Mouse (Mus musculus) heart, embryonic 10.5 days (tissue): ENCODE data around the gene Gypa. TPM values are rescaled to one million over a fixed set of nuclear protein-coding genes. Genes with fewer than 3 reads are reported as not detected.
A peak's percentile ranks its signal among the peaks of the same experiment; 100 is the strongest.

Experiments used
- DNase-seq: peaks from one replicate; pipeline ENCODE4 v3.0.0-alpha.2; 2017; ENCODE audit warnings: low spot score
- H3K27ac ChIP-seq: fragments of 300-500 bp; sonication (generic); 2 replicates; pipeline ENCODE4 v1.5.1; 2016; ENCODE audit warnings: mild to moderate bottlenecking
- H3K27me3 ChIP-seq: fragments of 300-500 bp; sonication (generic); 2 replicates; pipeline ENCODE4 v1.6.1; 2016; ENCODE audit warnings: mild to moderate bottlenecking; ENCODE audit not compliant: poor library complexity, insufficient read depth, severe bottlenecking
- H3K36me3 ChIP-seq: fragments of 300-500 bp; sonication (generic); 2 replicates; pipeline ENCODE4 v1.6.1; 2016; ENCODE audit warnings: mild to moderate bottlenecking, moderate library complexity
- H3K4me1 ChIP-seq: fragments of 300-500 bp; sonication (generic); 2 replicates; pipeline ENCODE4 v1.6.1; 2016; ENCODE audit warnings: mild to moderate bottlenecking
- H3K4me3 ChIP-seq: fragments of 300-500 bp; sonication (generic); 2 replicates; pipeline ENCODE4 v1.5.1; 2016; ENCODE audit warnings: mild to moderate bottlenecking, moderate library complexity
- H3K9me3 ChIP-seq: fragments of 300-500 bp; sonication (generic); 2 replicates; pipeline ENCODE4 v1.6.1; 2016; ENCODE audit warnings: mild to moderate bottlenecking, moderate library complexity
- WGBS: fragments of 180-500 bp; shearing (Covaris S2); methylation state at CpG from one replicate; pipeline ENCODE4 v1.1.7; 2016; 5-methylcytosine and 5-hydroxymethylcytosine counted together
- polyA plus RNA-seq: library from polyadenylated mRNA; unstranded; fragments of >200 nt; fragmentation: Nextera tagmentation; extraction: Ambion mirVana; gene quantifications from 2 replicates; pipeline ENCODE4 v1.2.1, GENCODE M21; 2016

The Gypa gene
- polyA plus RNA-seq: 34.3 and 45.8 TPM in 2 replicates

DNA sequence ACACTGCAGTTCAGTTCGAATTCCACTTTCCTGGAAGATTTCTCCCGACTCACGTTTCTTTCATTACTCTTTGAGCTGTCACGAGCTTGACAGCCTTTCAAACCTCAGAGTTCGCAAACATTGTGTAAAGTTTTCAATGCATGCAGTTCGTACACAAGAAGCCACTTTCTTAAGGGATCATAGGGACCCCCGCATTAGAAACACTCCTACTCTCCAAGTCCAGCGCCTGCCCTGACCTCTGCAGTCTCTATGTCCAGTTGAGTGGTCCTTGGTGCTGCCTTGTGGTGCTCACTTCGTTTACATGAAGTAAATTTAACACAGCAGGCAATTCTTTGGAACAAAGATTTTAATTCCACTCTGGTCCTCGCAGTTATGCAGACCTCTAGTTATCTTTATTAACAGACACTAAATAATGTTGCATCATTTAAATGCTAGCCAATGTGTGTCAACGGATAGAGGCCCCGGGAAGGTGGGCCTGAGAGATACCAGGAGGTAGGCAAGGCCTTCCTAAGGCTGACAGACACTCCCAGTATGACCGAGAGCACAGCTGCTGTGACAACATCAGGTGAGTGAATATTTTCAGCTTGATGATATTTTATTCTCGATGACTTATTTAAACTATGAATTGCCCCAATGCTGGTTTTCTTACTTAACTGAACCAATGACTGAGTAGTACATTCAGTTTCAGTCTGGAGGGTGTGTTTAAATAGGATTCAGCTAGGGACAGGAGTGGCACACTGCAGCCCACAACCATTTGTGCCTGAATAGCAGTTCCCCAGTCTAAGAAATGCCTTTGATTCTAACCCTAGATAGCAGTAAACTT is at the start of gene Gypa:
Gypa (plus strand) TSS at position 259 of the 823 bp plus-strand sequence.
- 32% methylated on average over 14 of the region's 14 CpGs for WGBS
- Histone ChIP-seq H3K36me3 (no peaks in the 10 kb centered on the region), H3K9me3 (no peaks in the 10 kb centered on the region), H3K27me3 (no peaks in the 10 kb centered on the region), H3K4me3 (peak within 1 kb of the TSS; percentile 69), H3K4me1 (no peaks in the 10 kb centered on the region), H3K27ac (peak within 1 kb of the TSS; percentile 84)
- DNase-seq: peak; percentile 91

GRCm38 (mm10) chr8:80444534-80445072 is 49.0 kb upstream of the Gypa start:
- WGBS: 72% methylated on average over 4 of the region's 4 CpGs
- Histone ChIP-seq H3K9me3 (no peaks in the 10 kb centered on the region), H3K27ac (no peak overlapping the region), H3K36me3 (no peaks in the 10 kb centered on the region), H3K4me3 (no peak overlapping the region), H3K4me1 (no peaks in the 10 kb centered on the region), H3K27me3 (no peaks in the 10 kb centered on the region)
- DNase-seq: no peak

- H3K36me3 ChIP-seq: no peaks in the 10 kb centered on the region
- no peaks in the 10 kb centered on the region for H3K9me3 ChIP-seq
- H3K4me1 ChIP-seq: no peaks in the 10 kb centered on the region
- no peak overlapping the region for H3K4me3 ChIP-seq
- no peak overlapping the region for H3K27ac ChIP-seq
- H3K27me3 ChIP-seq: no peaks in the 10 kb centered on the region
- WGBS: 76% methylated on average over 4 of the region's 4 CpGs
- no peak for DNase-seq
These were observed 46.4 kb upstream of the Gypa start for GRCm38 (mm10) chr8:80447217-80447616.

DNA sequence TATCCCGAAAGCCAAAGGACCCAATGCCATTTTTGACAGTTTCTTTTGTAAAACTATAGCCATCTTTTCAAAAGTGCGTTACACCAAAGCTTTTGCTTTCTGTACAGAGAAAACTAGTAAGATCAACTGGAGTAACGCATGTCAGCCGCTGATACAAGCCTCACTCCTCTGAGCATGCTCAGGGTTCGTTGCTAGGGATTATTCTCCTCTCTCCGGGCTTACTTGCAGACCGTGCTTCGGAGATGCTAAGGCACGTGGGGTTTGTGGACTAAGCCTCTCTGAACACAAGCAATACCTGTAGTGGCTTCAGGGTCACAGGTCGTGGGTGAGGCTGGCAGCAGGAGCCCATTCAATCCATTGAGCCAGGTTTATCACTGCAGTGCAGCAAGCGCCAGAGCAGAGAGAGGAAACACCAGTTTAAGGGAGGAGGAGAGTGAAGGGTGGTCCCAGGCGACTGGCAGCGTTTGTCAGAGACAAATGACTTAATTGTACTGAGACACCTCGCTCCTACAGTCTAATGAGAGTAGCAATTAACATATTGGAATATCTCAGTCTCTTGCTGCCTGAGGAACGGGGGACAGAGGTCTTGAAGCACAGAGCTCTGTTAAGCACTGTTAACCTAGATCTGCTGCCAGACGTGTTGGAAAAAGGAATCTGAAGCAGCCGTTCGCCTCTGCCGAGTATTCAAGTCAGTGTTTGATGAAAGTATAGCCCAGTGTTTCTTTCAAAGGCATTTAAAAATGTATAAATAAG is 41.5 kb upstream of the Gypa start:
- H3K27ac ChIP-seq: no peak overlapping the region
- no peak overlapping the region for H3K4me3 ChIP-seq
- H3K36me3 ChIP-seq: no peaks in the 10 kb centered on the region
- H3K27me3 ChIP-seq: no peaks in the 10 kb centered on the region
- WGBS: 70% methylated on average over 19 of the region's 19 CpGs
- DNase-seq: peak; percentile 14
- no peaks in the 10 kb centered on the region for H3K4me1 ChIP-seq
- no peaks in the 10 kb centered on the region for H3K9me3 ChIP-seq

- WGBS: 42% methylated on average over 4 of the region's 4 CpGs
- Histone ChIP-seq H3K27ac (no peak overlapping the region), H3K4me3 (no peak overlapping the region), H3K36me3 (no peaks in the 10 kb centered on the region), H3K27me3 (no peaks in the 10 kb centered on the region), H3K4me1 (no peaks in the 10 kb centered on the region), H3K9me3 (no peaks in the 10 kb centered on the region)
- no peak for DNase-seq
These were observed 30.1 kb upstream of the Gypa start for GRCm38 (mm10) chr8:80463450-80463917.

DNA sequence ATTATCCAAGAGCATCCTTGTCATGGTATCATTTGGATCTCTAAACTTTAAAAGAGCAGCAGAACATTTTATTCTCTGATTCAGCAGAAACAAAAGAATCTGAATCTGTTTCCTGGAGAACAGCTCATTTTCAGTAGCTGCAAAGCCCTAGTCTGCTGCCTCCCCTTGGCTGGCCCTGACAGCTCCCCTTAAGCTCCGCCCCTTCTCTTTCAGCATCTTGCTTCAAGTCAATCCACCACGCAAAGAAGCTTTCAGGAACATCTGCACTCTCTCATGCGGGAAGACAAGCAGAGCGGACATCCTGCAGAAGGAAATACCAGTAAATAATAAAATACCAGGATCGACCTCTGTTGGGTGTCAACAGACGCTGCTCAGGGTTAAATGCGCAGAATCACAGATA is 18.6 kb upstream of the Gypa start:
- H3K9me3 ChIP-seq: no peaks in the 10 kb centered on the region
- no peak overlapping the region for H3K4me3 ChIP-seq

DNA sequence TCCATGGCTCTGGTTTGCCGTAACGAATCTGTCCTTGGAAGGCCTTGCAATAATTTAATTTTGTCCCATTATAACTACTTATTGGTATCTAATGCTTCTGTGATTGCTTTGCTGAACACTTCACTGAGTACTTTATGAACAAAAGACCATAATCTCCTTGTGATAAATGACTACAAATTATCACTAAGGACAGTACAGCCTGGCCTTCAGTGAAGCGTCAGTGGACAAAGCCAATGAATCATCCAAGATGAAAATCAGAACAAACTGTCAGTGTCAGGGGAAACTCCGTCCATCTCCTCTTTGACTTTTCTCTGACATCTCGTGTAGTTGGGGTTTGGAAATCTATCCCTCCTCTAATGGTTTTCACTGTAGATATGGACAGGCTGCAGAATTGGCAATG is 15.4 kb upstream of the Gypa start:
- Histone ChIP-seq H3K36me3 (no peaks in the 10 kb centered on the region), H3K9me3 (no peaks in the 10 kb centered on the region), H3K4me3 (no peak overlapping the region), H3K27ac (no peak overlapping the region), H3K4me1 (0 out of 2 replicates have a peak, but pooled peaks cover 4% of the 10 kb centered on the region), H3K27me3 (no peaks in the 10 kb centered on the region)
- no peak for DNase-seq
- WGBS: 62% methylated on average over 5 of the region's 5 CpGs

More for the DNA sequence above, 18.6 kb upstream of the Gypa start:
- Histone ChIP-seq H3K27me3 (no peaks in the 10 kb centered on the region), H3K27ac (no peak overlapping the region), H3K4me1 (0 out of 2 replicates have a peak, but pooled peaks cover 4% of the 10 kb centered on the region), H3K36me3 (no peaks in the 10 kb centered on the region)
- 41% methylated on average over 7 of the region's 7 CpGs for WGBS
- DNase-seq: no peak

- no peaks in the 10 kb centered on the region for H3K9me3 ChIP-seq
- DNase-seq: no peak
- H3K36me3 ChIP-seq: no peaks in the 10 kb centered on the region
- no peak overlapping the region for H3K4me3 ChIP-seq
- no peaks in the 10 kb centered on the region for H3K27me3 ChIP-seq
- 0 out of 2 replicates have a peak, but pooled peaks cover 4% of the 10 kb centered on the region for H3K4me1 ChIP-seq
- no peak overlapping the region for H3K27ac ChIP-seq
- 28% methylated on average over 1 of the region's 1 CpGs for WGBS
These were observed 14.5 kb upstream of the Gypa start for GRCm38 (mm10) chr8:80479129-80479528.

- WGBS: 63% methylated on average over 6 of the region's 6 CpGs
- no peak overlapping the region for H3K27ac ChIP-seq
- H3K36me3 ChIP-seq: no peaks in the 10 kb centered on the region
- H3K4me1 ChIP-seq: 0 out of 2 replicates have a peak, but pooled peaks cover 4% of the 10 kb centered on the region
- H3K4me3 ChIP-seq: no peak overlapping the region
- DNase-seq: no peak
- no peaks in the 10 kb centered on the region for H3K9me3 ChIP-seq
- no peaks in the 10 kb centered on the region for H3K27me3 ChIP-seq
These were observed 11.4 kb upstream of the Gypa start for GRCm38 (mm10) chr8:80482173-80482572.

DNA sequence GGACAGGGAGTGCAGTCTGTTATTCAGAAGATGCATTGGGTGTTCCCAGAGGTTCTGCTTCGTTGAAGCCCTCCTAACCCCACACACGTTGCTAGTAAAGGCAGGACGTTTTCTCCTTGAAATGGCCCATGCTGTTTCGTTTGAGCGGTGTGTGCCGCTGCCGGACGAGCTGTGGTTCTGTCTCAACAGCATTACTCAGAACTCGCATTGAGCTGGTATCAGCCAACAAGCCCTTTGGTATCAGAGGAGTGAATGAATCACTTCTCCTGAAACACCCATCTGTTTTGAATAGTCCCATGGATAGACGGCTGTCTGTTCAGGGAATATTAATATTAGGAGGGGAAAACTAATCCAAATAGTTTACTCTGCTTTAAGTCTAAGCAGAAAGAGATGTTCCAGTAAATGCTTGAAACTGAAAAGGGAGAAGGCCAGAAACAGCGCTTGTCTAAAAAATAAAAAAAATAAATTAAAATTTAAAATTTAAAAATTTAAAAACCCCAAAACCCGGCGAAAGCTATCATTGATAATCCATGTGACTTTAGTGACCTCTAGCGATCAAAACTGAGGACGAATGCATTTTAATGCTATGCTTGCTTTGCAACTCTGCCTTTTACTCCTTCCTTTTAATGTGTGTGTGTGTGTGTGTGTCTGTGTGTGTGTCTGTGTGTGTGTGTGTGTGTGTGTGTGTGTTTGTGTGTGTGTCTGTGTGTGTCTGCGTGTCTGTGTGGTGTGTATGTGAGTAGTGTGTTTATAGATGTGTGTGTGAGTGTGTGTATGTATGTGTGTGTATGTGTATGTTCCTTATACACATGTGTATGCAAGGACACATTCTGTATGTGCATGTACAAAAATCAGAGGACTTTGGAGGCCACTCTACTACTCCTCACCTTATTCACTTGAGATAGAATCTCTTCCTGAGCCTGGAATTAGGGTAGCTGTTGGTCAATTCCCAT is 10.5 kb upstream of the Gypa start:
- Histone ChIP-seq H3K27me3 (no peaks in the 10 kb centered on the region), H3K4me3 (0 out of 2 replicates have a peak overlapping the region, but pooled peaks have one; percentile 3), H3K36me3 (no peaks in the 10 kb centered on the region), H3K27ac (no peak overlapping the region), H3K9me3 (no peaks in the 10 kb centered on the region), H3K4me1 (0 out of 2 replicates have a peak, but pooled peaks cover 4% of the 10 kb centered on the region)
- no peak for DNase-seq
- WGBS: 39% methylated on average over 16 of the region's 16 CpGs

GRCm38 (mm10) chr8:80491562-80491961 is 2.0 kb upstream of the Gypa start:
- Histone ChIP-seq H3K4me1 (no peaks in the 10 kb centered on the region), H3K27me3 (no peaks in the 10 kb centered on the region), H3K9me3 (no peaks in the 10 kb centered on the region), H3K36me3 (no peaks in the 10 kb centered on the region), H3K4me3 (no peak overlapping the region), H3K27ac (no peak overlapping the region)
- DNase-seq: no peak
- 38% methylated on average over 1 of the region's 1 CpGs for WGBS

DNA sequence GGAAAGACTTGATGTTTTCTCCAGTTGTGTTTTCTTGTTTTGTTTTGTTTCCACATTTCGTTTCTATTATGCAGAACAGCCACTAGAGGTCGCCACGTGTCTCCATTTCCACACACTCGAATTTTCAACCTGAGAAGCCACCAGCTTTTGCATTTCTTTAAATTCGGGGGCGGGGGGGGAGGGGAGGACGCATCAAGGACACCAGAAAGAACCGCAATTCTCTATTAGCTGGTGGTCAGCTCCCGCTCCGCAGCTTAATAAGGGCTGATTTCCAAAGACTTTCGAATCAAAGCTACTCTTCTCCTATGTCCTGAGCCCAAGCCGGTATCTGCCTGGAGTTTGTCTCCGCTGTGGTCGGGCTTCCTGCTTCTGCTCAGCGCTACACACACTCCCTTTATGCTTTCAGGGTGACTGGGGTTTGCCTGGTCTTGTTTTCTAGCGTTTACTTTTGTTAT is 567 bp upstream of the Gypa start:
- under 1% methylated on average over 16 of the region's 16 CpGs for WGBS
- Histone ChIP-seq H3K36me3 (no peaks in the 10 kb centered on the region), H3K4me3 (peak overlapping the region; percentile 69), H3K27me3 (no peaks in the 10 kb centered on the region), H3K9me3 (no peaks in the 10 kb centered on the region), H3K4me1 (no peaks in the 10 kb centered on the region), H3K27ac (peak overlapping the region; percentile 84)
- DNase-seq: peak; percentile 84
